In the genomic region with DNA sequence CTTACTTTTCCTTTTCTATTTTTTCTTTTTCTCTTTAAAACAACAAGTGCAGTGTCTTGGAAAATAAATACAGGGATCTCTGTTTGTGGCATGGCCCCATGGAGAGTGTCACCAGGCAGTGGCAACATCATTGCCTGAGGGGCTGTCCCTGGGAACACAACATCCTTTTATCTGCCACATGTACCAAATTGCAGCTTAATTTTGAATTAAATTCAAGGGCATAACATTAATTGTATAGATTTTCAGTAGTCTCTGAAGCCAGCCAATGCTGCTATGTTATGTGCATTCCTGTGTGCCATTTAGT, we compare ENCODE assay signal across 11 mouse cellular contexts.
DNase-seq lines count a peak whose midpoint lies in the region; ATAC-seq and TF ChIP-seq lines count a peak whose summit lies in the region.
"Had no signal": no experiment of that assay in that cellular context is flagged by ENCODE, and none has a peak within 500 bp of the region (broad histone marks: within the 10 kb centered on the region; RNA-seq: fewer than 3 reads in every experiment).

No protein-coding gene starts in this region.

- H3K4me3 ChIP-seq in kidney, postnatal 0 days (replicated peaks; ENCODE audit: low read depth, low read length), result no peak overlapping the region
- no peak overlapping the region for H3K4me3 ChIP-seq in forebrain, embryonic 16.5 days (replicated peaks; ENCODE audit: low read length)
- H3K4me3 ChIP-seq in midbrain, embryonic 15.5 days, result no peak overlapping the region

- no peak overlapping the region for H3K27ac ChIP-seq in kidney, postnatal 0 days
- H3K27ac ChIP-seq in forebrain, embryonic 16.5 days (ENCODE audit: low read length), result no peak overlapping the region
- H3K27ac ChIP-seq in midbrain, embryonic 15.5 days, result no peak overlapping the region

- DNase-seq in embryo, embryonic 10.5 days (ENCODE audit: low spot score), result peak; percentile 3
- no peak for DNase-seq in embryo, embryonic 11 days
- no peak for DNase-seq in kidney, postnatal 0 days (ENCODE audit: low spot score)
- no peak for DNase-seq in kidney, postnatal 14 days
- DNase-seq in ovary, postnatal 14 days (ENCODE audit: low spot score), result no peak
- DNase-seq in cerebellum, postnatal 4 days (ENCODE audit: low spot score in 2 of 2), result no peak
- DNase-seq: cerebellum, adult 11 months; liver had no signal

- H3K36me3 ChIP-seq in kidney, postnatal 0 days (ENCODE audit: insufficient read depth, low read length), result no peaks in the 10 kb centered on the region
- no peaks in the 10 kb centered on the region for H3K36me3 ChIP-seq in forebrain, embryonic 16.5 days (ENCODE audit: control insufficient read depth, insufficient read depth)
- H3K36me3 ChIP-seq in midbrain, embryonic 15.5 days (replicated peaks), result no peaks in the 10 kb centered on the region
- H3K36me3 ChIP-seq: G1E had no signal

- no peak for ATAC-seq in kidney, postnatal 0 days (replicated peaks; ENCODE audit: low FRiP score, low read depth)
- peak; percentile 15; the same call in 1 of the 2 replicates for ATAC-seq in forebrain, embryonic 16.5 days
- peak; percentile 55 for ATAC-seq in midbrain, embryonic 15.5 days (replicated peaks)

- H3K9me3 ChIP-seq in kidney, postnatal 0 days (replicated peaks; ENCODE audit: low read length), result no peaks in the 10 kb centered on the region
- no peaks in the 10 kb centered on the region for H3K9me3 ChIP-seq in forebrain, embryonic 16.5 days (ENCODE audit: control insufficient read depth, low read length)
- H3K9me3 ChIP-seq in midbrain, embryonic 15.5 days, result no peaks in the 10 kb centered on the region
- H3K9me3 ChIP-seq: G1E had no signal

- no peak overlapping the region for H3K9ac ChIP-seq in kidney, postnatal 0 days (ENCODE audit: low read depth, low read length)
- H3K9ac ChIP-seq in forebrain, embryonic 16.5 days (replicated peaks; ENCODE audit: low read depth, low read length), result no peak overlapping the region
- no peak overlapping the region for H3K9ac ChIP-seq in midbrain, embryonic 15.5 days

- peaks cover 10% of the 10 kb centered on the region; the same call in 1 of the 2 replicates for H3K4me1 ChIP-seq in kidney, postnatal 0 days (replicated peaks; ENCODE audit: insufficient read depth, low read length)
- peaks cover 3% of the 10 kb centered on the region for H3K4me1 ChIP-seq in forebrain, embryonic 16.5 days (replicated peaks; ENCODE audit: control insufficient read depth, insufficient read depth, low read length)
- H3K4me1 ChIP-seq in midbrain, embryonic 15.5 days, result peaks cover 7% of the 10 kb centered on the region

- H3K27me3 ChIP-seq in kidney, postnatal 0 days (ENCODE audit: insufficient read depth, low read length), result no peaks in the 10 kb centered on the region
- H3K27me3 ChIP-seq in forebrain, embryonic 16.5 days (replicated peaks; ENCODE audit: control insufficient read depth, insufficient read depth, low read length), result no peaks in the 10 kb centered on the region
- no peaks in the 10 kb centered on the region for H3K27me3 ChIP-seq in midbrain, embryonic 15.5 days (replicated peaks)

- peak overlapping the region; percentile 60 for H3K4me2 ChIP-seq in kidney, postnatal 0 days (ENCODE audit: low read length)
- peak overlapping the region; percentile 58 for H3K4me2 ChIP-seq in forebrain, embryonic 16.5 days (ENCODE audit: low read length)
- H3K4me2 ChIP-seq in midbrain, embryonic 15.5 days, result peak overlapping the region; percentile 41

- TF ChIP-seq CTCF in kidney, postnatal 0 days (IDR thresholded peaks at IDR 0.05; ENCODE audit: low read depth), result no peak
